Mouse (Mus musculus) liver, postnatal 0 days (tissue): ENCODE data around the gene Gm28576. TPM values are rescaled to one million over a fixed set of nuclear protein-coding genes. Genes with fewer than 3 reads are reported as not detected.
"Not testable (repeated sequence)": the region's sequence is repeated elsewhere in the genome, so short reads cannot be mapped to it uniquely, and the experiment has no call there.

Experiments
- ATAC-seq: fragments of 200-750 bp; cut with Nextera tagmentation; 2 replicates; pipeline ENCODE4 v1.8.0; 2017; ENCODE audit warnings: mild to moderate bottlenecking, moderate library complexity
- DNase-seq: peaks from one replicate; pipeline ENCODE4 v3.0.0-alpha.2; 2016
- H3K27ac ChIP-seq: fragments of 300-500 bp; sonication (generic); 2 replicates; pipeline ENCODE4 v1.5.1; 2014; ENCODE audit warnings: antibody characterized with exemption, moderate library complexity, mild to moderate bottlenecking, low read depth
- H3K27me3 ChIP-seq: fragments of 300-500 bp; sonication (generic); 2 replicates; pipeline ENCODE4 v1.6.1; 2014; ENCODE audit warnings: low read length, control low read depth, mixed read lengths; ENCODE audit not compliant: insufficient read depth
- H3K36me3 ChIP-seq: fragments of 300-500 bp; sonication (generic); replicated peaks from 2 replicates; pipeline ENCODE4 v1.6.1; 2014; ENCODE audit warnings: mild to moderate bottlenecking, control low read depth, low read length, moderate library complexity, mixed read lengths; ENCODE audit not compliant: insufficient read depth
- H3K4me1 ChIP-seq: fragments of 300-500 bp; sonication (generic); 2 replicates; pipeline ENCODE4 v1.6.1; 2014; ENCODE audit warnings: antibody characterized with exemption, mild to moderate bottlenecking, control low read depth; ENCODE audit not compliant: insufficient read depth
- H3K4me2 ChIP-seq: fragments of 300-500 bp; sonication (generic); 2 replicates; pipeline ENCODE4 v1.6.1; 2014; ENCODE audit warnings: low read depth, mild to moderate bottlenecking, low read length, moderate library complexity, mixed read lengths
- H3K4me3 ChIP-seq: fragments of 300-500 bp; sonication (generic); 2 replicates; pipeline ENCODE4 v1.5.1; 2014; ENCODE audit warnings: low read depth, low read length
- H3K9ac ChIP-seq: fragments of 300-500 bp; sonication (generic); replicated peaks from 2 replicates; pipeline ENCODE4 v1.6.1; 2014; ENCODE audit warnings: mild to moderate bottlenecking, moderate library complexity
- H3K9me3 ChIP-seq: fragments of 300-500 bp; sonication (generic); 2 replicates; pipeline ENCODE4 v1.6.1; 2016; ENCODE audit warnings: mild to moderate bottlenecking, control low read depth, low read length, mixed read lengths
- WGBS: fragments of 180-500 bp; shearing (Covaris S2); extraction: QIAGEN DNeasy Blood & Tissue Kit; methylation state at CpG from one replicate; pipeline ENCODE4 v1.1.7; 2014; ENCODE audit not compliant: insufficient replicate concordance; 5-methylcytosine and 5-hydroxymethylcytosine counted together
- polyA plus RNA-seq: library from polyadenylated mRNA; unstranded; fragments of >200 nt; fragmentation: Nextera tagmentation; extraction: Ambion mirVana; gene quantifications from 2 replicates; pipeline ENCODE4 v1.2.1, GENCODE M21; 2015

Gm28576 gene
- not detected in 2 replicates for polyA plus RNA-seq

- not testable (repeated sequence) for H3K9ac ChIP-seq, H3K27me3 ChIP-seq, H3K4me2 ChIP-seq, H3K4me3 ChIP-seq, H3K36me3 ChIP-seq, DNase-seq, ATAC-seq, H3K9me3 ChIP-seq, H3K4me1 ChIP-seq, H3K27ac ChIP-seq
- no CpG with 5 or more reads among the region's 8 CpGs for WGBS
Observed at GRCm38 (mm10) chrY:7722641-7723040, at the start of gene Gm28576. TSS of gene Gm28576 (plus strand) at chrY:7722941.

Other genes starting within 250 kb of the Gm28576 start
- not detected in 2 replicates for gene Gm20826, start 84.5 kb upstream of the Gm28576 start, polyA plus RNA-seq